Mouse (Mus musculus): ENCODE measurements around the gene Olfr630.

- TF ChIP-seq CTCF (IDR thresholded peaks at IDR 0.05; ENCODE audit: extremely low read depth, insufficient read length, insufficient replicate concordance, low read depth, low read length), result no peak
- TF ChIP-seq POLR2A (IDR thresholded peaks at IDR 0.05; ENCODE audit: low read depth, low read length), result no peak
Measured at GRCm38 (mm10) chr7:103730074-103730473, 27.1 kb downstream of the Olfr630 start, which contains the start of gene Olfr628.

All from small intestine, adult 2 months (tissue).